Mouse (Mus musculus): ENCODE data around the gene Efhc2.

The Efhc2 gene

DNA sequence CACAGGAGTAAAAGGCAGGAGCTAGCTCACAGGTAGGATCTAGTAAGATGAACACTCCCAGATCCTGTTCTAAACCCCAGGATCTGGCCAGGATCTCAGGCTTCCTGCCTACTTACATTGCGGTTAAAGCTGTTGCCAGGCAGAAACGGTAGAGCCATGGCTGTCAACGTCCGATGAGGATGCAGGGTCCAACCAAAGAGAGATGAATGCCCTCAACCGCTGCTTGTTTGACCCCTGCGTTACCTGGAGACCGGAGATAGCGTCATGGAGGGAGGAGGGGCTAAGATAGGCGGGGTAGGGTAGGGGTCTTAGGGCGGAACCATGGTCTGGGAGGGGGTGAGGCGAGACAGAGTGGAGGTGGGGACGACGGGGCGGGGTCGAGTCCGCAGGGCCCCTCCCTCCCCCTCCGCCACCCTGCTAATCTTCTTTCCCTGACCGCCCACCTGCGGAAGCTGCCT, at the start of gene Efhc2:
Gene Efhc2, minus strand, starts transcription at position 243 of the 458 bp plus-strand sequence.
- no peak for DNase-seq (ENCODE audit: low spot score)

DNA sequence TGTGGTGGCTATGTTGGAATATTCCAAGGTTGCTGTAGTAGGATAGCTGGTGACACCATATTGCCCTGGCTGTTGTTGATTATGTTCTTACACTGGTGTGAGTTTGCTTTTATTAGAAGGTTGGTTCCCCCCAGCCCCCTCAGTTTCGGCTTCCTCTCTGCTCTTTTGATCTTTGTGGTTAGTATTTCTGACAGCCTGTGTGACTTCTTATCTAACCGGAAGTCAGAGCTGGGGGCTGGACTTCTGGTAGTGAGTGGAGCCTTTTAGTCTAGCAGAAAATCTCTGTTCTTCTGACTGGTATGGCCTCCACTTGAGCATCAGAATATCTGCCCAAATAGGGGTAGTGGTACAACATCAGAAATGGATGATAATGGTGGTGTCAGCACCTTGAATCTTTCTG, 45.9 kb upstream of the Efhc2 start:
- no peak for DNase-seq (ENCODE audit: low spot score)

DNA sequence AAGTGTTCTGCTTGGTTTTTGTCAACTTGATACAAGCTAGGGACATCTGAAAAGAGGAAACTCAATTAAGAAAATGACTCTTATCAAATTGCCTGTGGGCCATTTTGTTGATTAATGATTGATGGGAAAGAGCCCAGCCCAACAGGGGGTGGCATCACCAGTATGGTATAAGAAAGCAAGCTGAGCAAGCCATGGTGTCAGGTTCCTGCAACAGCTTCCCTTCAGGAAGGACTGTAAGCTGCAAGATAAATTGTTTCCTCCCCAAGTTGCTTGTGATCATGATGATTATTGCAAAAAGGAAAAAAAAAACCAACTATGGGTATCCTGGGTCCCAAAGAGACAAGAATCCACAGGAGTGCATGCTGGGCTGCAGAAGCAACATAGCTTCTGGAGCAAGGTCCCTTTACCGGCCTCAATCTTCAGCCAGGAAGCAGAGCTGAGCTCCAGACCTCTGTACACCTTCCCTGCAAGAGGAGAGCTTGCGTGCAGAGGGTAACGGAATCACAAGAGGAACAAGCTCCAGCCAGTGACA, 18.8 kb downstream of the Efhc2 start:
- no peak for DNase-seq (ENCODE audit: low spot score)

DNA sequence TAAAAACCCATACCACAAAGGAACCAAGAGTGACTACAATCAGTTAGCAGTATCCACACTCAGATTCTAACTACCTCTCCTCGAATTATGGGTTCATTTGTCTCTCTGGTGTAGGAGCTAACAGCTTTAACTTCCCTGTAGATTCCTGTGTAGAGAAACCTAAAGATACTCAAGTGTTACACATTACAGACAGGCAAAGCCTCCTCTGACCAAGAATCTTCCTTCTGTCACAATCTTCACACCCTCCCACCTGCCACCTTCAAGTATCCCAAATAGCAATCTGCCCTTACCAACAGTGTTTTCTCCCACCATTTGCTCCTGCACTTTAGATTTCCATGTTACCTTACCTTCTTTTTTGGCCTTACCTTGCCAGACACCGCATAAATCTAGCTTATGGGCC, 35.3 kb downstream of the Efhc2 start:
- no peak for DNase-seq (ENCODE audit: low spot score)

DNA sequence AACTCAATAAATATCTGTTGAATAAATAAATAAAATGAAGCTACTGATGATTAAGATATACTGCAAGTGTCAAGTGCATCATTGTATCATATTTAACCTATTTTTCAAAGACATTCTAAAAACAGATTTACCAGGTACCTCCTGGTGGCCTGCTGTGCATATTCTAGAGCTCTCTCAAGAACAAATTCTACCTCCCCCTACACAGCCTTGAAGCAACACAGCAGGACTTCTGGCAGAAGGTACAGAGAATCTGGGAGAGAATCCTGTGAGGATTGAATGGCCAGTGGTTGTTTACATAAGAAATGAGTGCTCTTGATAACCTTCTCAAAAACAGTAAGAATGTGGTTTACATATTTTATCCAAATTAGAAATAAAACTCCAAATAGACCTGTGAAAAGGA, 94.0 kb downstream of the Efhc2 start:
- DNase-seq (ENCODE audit: low spot score), result no peak

DNA sequence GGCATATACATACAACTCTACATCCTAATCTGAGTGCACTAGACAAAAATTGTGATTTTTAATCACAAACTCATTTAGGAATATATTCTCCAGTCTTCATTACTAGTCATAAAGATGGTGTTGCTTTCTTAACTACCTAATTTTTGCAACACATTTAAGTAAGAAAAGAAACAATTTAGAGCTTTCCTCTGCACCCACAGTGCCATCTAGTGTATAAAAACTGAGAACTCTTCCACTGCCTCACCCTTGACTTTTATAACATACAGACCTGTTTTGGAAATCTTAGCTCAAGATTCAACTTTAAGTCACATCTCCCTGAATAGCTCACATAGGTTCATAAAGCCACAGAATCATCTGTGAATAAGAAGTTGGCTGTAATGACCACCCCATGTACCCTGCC, 101.7 kb downstream of the Efhc2 start:
- no peak for DNase-seq (ENCODE audit: low spot score)

DNA sequence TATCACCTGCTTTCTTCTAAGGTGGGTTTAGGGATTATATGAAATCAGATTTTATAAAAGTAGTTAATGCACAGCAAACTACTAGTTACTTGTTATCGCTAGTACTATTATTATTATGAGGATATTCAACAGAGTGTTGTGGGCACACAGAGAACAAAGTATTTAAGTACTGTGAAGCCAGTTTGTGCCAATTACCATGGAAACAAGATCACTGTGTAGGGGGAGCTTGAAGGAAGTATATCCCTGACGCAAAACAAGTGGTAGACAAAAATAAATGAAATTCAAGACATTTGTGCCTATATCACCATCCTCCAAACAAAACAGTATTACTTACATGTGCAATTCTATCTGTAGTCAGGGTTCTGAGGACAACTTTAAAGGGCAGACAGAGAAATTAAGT, 105.7 kb downstream of the Efhc2 start:
- DNase-seq (ENCODE audit: low spot score), result no peak

DNA sequence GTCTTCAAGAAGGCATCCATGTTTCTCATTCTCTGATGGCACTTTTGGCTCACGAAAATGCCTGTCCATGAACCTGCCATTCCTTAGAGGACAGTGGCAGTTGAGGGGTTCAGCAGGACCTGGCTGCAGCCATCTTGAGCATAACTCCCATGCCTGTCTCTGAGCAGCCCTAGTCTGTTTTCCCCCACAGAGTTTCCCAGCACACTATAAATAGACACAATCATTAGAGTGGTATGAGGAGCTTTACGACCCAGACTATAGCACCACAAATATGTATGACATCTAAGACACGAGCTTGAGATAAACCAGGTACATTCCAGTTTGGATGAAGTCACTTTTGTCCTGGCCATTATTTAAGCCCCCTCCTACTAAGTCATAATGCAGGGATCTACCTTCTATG, 143.4 kb downstream of the Efhc2 start:
- DNase-seq (ENCODE audit: low spot score), result no peak

DNA sequence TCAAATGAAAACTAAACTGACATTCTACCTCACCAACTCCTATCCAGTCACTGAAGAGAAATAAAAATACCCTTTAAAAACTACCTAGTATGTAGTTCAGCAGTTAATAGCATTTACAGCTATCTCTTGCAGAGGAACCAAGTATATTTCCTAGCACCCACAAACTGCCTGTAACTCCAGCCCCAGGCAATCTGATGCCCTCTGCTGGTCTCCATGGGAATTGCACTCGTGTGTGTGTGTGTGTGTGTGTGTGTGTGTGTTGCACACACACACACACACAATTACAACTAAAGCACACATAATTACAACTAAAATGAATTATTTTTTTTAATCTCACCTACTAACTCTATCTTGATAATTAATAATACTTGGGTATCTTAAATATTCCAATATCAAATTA, 153.5 kb downstream of the Efhc2 start:
- no peak for DNase-seq (ENCODE audit: low spot score)
